Mouse (Mus musculus): Measurements from ENCODE around the gene Rhbdd2. TPM values are rescaled to one million over a fixed set of nuclear protein-coding genes. Genes with fewer than 3 reads are reported as not detected.
"Not testable (repeated sequence)": the region's sequence is repeated elsewhere in the genome, so short reads cannot be mapped to it uniquely, and the experiment has no call there.

Gene Rhbdd2
- 33.1 and 44.9 TPM in 2 replicates for polyA plus RNA-seq (2014; fragmentation: Nextera tagmentation; extraction: Ambion mirVana)

DNA sequence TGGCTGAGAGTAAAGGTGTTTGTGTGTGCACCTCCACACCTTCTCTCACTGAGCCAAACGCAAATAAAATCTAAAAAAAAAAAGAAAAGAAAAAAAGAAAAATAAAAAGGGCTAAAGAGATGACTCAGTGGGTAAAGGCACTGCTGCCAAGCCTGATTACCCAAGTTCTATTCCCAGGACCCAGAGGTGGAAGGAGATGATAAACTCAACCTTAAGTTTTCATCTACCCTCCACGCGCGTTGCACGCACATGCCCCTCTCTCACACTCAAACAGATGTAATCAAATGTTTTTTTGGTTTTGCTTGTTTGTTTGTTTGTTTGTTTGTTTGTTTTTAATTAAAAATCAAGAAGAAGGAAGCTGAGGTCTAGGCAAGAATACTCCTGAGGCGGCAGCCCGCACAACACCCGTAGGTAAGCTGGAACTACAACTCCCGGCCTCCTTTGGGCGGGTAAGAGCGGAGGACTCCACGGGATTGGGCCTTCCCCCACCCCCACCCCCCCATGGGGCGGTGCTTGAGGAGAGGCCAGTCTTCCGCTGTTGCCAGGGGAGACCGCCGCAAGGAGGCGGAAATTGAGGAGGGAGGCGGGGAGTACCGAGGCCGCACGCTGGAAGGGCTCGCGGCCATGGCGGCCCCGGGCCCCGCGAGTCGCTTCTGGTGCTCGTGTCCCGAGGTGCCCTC lies at the start of gene Rhbdd2:
TSS of gene Rhbdd2 (plus strand) at position 502 of the 680 bp plus-strand sequence.
- Histone ChIP-seq H3K27me3 (ENCODE audit: control insufficient read depth, insufficient read depth, low read length) (no peaks in the 10 kb centered on the region), H3K4me1 (ENCODE audit: control insufficient read depth, insufficient read depth, low read length) (peaks cover 5% of the 10 kb centered on the region; the same call in 1 of the 2 replicates), H3K36me3 (ENCODE audit: control insufficient read depth, insufficient read depth, low read length) (peaks cover 8% of the 10 kb centered on the region), H3K4me2 (peak within 1 kb of the TSS; percentile 77), H3K9me3 (replicated peaks; ENCODE audit: control insufficient read depth, low read length) (no peaks in the 10 kb centered on the region), H3K27ac (ENCODE audit: low read depth, low read length) (peak within 1 kb of the TSS; percentile 75), H3K4me3 (ENCODE audit: low read depth, low read length) (peak within 1 kb of the TSS; percentile 78), H3K9ac (ENCODE audit: low read depth, low read length) (peak within 1 kb of the TSS; percentile 78)
- 14% methylated on average over 30 of the region's 30 CpGs for WGBS (ENCODE audit: insufficient replicate concordance)
- peak; percentile 98 for ATAC-seq (replicated peaks; ENCODE audit: insufficient number of reproducible peaks, low FRiP score, low TSS enrichment)

DNA sequence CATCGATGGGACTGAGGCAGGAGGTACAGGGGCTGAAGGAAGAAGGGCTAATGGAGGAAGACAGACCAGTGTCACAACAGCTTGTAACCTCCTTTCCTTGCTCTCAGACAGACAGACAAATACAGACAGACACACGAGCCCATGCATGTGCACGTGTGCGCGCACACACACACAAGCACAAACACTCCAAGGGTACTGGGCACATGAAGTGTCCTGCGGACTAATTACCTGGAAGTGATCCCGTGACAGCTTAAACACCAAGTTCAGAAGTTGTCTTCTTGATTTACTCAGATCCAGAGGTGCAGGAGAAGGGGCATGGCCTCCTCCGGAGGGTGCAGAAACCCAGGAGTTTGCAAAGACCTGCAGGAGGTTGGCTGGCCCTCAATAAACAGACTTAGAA lies 46.7 kb upstream of the Rhbdd2 start:
- no peak overlapping the region for H3K27ac ChIP-seq (ENCODE audit: low read depth, low read length)
- H3K36me3 ChIP-seq (ENCODE audit: control insufficient read depth, insufficient read depth, low read length) = no peaks in the 10 kb centered on the region
- H3K4me1 ChIP-seq (ENCODE audit: control insufficient read depth, insufficient read depth, low read length) = no peaks in the 10 kb centered on the region
- H3K27me3 ChIP-seq (ENCODE audit: control insufficient read depth, insufficient read depth, low read length) = no peaks in the 10 kb centered on the region
- H3K9me3 ChIP-seq (replicated peaks; ENCODE audit: control insufficient read depth, low read length) = no peaks in the 10 kb centered on the region; the same call in 1 of the 2 replicates
- no peak overlapping the region for H3K9ac ChIP-seq (ENCODE audit: low read depth, low read length)
- WGBS (ENCODE audit: insufficient replicate concordance) = 89% methylated on average over 8 of the region's 8 CpGs
- H3K4me2 ChIP-seq = no peak overlapping the region
- ATAC-seq (replicated peaks; ENCODE audit: insufficient number of reproducible peaks, low FRiP score, low TSS enrichment) = no peak
- H3K4me3 ChIP-seq (ENCODE audit: low read depth, low read length) = no peak overlapping the region

DNA sequence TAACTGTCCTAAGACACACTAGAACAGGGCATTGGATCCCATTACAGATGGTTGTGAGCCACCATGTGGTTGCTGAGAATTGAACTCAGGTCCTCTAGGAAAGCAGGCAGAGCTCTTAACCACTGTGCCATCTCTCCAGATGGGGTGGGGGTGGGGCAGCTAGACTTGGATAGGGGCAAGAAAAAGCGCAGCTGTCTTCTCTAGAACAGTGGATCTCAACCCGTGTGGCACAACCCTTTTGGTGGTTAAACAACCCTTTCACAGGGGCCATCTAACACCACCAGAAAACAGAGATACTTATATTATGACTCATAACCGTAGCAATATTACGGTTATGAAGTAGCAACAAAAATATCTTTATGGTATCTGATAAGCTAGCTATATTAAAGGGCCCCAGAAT lies 44.7 kb upstream of the Rhbdd2 start:
- no peaks in the 10 kb centered on the region for H3K27me3 ChIP-seq (ENCODE audit: control insufficient read depth, insufficient read depth, low read length)
- H3K4me2 ChIP-seq = no peak overlapping the region
- 79% methylated on average over 4 of the region's 4 CpGs for WGBS (ENCODE audit: insufficient replicate concordance)
- H3K36me3 ChIP-seq (ENCODE audit: control insufficient read depth, insufficient read depth, low read length) = no peaks in the 10 kb centered on the region
- ATAC-seq (replicated peaks; ENCODE audit: insufficient number of reproducible peaks, low FRiP score, low TSS enrichment) = no peak
- no peak overlapping the region for H3K4me3 ChIP-seq (ENCODE audit: low read depth, low read length)
- H3K27ac ChIP-seq (ENCODE audit: low read depth, low read length) = no peak overlapping the region
- no peaks in the 10 kb centered on the region for H3K4me1 ChIP-seq (ENCODE audit: control insufficient read depth, insufficient read depth, low read length)
- no peaks in the 10 kb centered on the region; the same call in 1 of the 2 replicates for H3K9me3 ChIP-seq (replicated peaks; ENCODE audit: control insufficient read depth, low read length)
- no peak overlapping the region for H3K9ac ChIP-seq (ENCODE audit: low read depth, low read length)

DNA sequence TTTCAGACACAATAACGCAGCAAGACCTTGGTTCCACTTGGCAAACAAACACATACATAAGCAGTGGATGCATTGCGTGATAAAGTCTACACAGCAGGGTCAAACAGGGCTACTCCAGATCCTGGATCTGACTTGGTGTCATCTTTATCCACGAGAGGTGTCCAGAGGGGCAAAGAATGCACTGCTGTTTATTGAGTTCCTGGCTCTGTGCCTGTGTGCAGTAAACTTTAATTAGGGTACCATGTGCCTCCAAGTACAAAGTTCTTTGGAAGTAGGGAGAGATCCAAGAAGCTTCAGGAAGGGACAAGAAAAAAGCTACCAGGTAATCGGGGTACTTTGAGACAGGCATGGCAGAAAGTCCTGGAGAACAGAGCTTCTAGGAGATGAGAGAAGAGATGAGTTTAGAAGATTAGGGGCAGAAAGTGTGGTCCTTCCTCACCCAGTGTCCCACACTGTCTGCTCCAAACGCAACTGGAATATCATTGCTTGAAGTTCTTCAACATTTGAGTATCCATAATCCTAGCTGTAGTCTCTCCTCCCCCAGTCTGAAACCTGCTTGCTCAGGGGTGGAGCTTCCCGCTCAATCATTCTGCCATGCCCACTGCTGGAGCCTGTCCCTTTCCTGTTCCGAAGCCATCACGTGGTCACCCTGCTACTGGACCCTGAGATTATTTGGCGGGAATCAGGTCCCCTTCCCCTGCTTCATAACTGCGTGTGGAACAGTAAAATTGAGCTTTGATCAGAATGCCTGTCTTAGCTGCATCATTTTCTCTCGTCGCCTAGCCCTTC lies 42.2 kb upstream of the Rhbdd2 start:
- Histone ChIP-seq H3K4me3 (ENCODE audit: low read depth, low read length) (no peak overlapping the region), H3K36me3 (ENCODE audit: control insufficient read depth, insufficient read depth, low read length) (no peaks in the 10 kb centered on the region), H3K4me2 (no peak overlapping the region), H3K4me1 (ENCODE audit: control insufficient read depth, insufficient read depth, low read length) (no peaks in the 10 kb centered on the region), H3K9me3 (replicated peaks; ENCODE audit: control insufficient read depth, low read length) (no peaks in the 10 kb centered on the region; the same call in 1 of the 2 replicates), H3K9ac (ENCODE audit: low read depth, low read length) (no peak overlapping the region), H3K27me3 (ENCODE audit: control insufficient read depth, insufficient read depth, low read length) (no peaks in the 10 kb centered on the region), H3K27ac (ENCODE audit: low read depth, low read length) (no peak overlapping the region)
- WGBS (ENCODE audit: insufficient replicate concordance) = 68% methylated on average over 10 of the region's 12 CpGs
- ATAC-seq (replicated peaks; ENCODE audit: insufficient number of reproducible peaks, low FRiP score, low TSS enrichment) = no peak

DNA sequence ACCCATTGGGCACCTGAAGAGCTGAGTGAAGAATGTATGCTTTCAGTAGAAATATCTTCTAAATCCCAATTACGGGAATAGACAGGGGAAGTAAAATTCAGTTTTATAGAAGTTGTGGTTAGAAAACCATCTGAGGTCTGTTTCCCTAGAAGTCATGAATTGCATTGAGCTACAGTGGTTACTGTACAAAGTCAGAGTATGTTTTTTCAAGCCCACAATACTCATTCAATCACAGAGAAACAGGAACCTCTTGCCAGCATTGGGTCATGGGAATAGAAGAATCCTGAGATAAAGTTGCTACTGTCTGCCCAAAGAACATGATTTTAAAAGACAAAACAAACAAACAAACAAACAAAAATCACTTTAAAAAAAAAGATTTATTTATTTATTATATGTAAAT lies 27.8 kb upstream of the Rhbdd2 start:
- not testable (repeated sequence) for ATAC-seq (replicated peaks; ENCODE audit: insufficient number of reproducible peaks, low FRiP score, low TSS enrichment); H3K9me3 ChIP-seq (replicated peaks; ENCODE audit: control insufficient read depth, low read length); H3K4me3 ChIP-seq (ENCODE audit: low read depth, low read length); H3K27ac ChIP-seq (ENCODE audit: low read depth, low read length); H3K4me1 ChIP-seq (ENCODE audit: control insufficient read depth, insufficient read depth, low read length); H3K4me2 ChIP-seq; H3K36me3 ChIP-seq (ENCODE audit: control insufficient read depth, insufficient read depth, low read length); H3K9ac ChIP-seq (ENCODE audit: low read depth, low read length); H3K27me3 ChIP-seq (ENCODE audit: control insufficient read depth, insufficient read depth, low read length)
- no CpG with 5 or more reads among the region's 1 CpGs for WGBS (ENCODE audit: insufficient replicate concordance)

DNA sequence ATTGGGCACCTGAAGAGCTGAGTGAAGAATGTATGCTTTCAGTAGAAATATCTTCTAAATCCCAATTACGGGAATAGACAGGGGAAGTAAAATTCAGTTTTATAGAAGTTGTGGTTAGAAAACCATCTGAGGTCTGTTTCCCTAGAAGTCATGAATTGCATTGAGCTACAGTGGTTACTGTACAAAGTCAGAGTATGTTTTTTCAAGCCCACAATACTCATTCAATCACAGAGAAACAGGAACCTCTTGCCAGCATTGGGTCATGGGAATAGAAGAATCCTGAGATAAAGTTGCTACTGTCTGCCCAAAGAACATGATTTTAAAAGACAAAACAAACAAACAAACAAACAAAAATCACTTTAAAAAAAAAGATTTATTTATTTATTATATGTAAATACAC lies 25.7 kb upstream of the Rhbdd2 start:
- H3K27me3 ChIP-seq (ENCODE audit: control insufficient read depth, insufficient read depth, low read length); H3K4me3 ChIP-seq (ENCODE audit: low read depth, low read length); H3K9ac ChIP-seq (ENCODE audit: low read depth, low read length); ATAC-seq (replicated peaks; ENCODE audit: insufficient number of reproducible peaks, low FRiP score, low TSS enrichment); H3K4me2 ChIP-seq; H3K27ac ChIP-seq (ENCODE audit: low read depth, low read length); H3K36me3 ChIP-seq (ENCODE audit: control insufficient read depth, insufficient read depth, low read length); H3K9me3 ChIP-seq (replicated peaks; ENCODE audit: control insufficient read depth, low read length); H3K4me1 ChIP-seq (ENCODE audit: control insufficient read depth, insufficient read depth, low read length): not testable (repeated sequence)
- no CpG with 5 or more reads among the region's 1 CpGs for WGBS (ENCODE audit: insufficient replicate concordance)

DNA sequence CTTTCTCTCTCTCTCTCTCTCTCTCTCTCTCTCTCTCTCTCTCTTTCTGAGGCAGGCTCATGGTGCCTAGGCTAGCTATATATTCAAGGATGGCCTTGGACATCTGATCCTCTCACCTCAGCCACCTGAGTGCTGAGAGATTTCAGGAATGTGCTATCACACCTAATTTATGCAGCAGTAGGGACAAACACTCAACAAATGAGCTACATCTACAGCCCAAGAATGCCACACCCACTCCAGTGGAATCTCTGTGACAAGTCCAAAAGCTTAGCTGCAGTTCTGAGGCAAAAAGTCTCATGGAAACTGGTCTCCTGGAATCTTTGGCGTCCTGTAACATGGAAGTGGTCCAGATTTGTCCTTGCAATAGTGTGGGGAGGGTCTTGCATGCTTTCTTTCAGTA lies 24.8 kb upstream of the Rhbdd2 start:
- Histone ChIP-seq H3K27ac (ENCODE audit: low read depth, low read length) (no peak overlapping the region), H3K4me2 (no peak overlapping the region), H3K9ac (ENCODE audit: low read depth, low read length) (no peak overlapping the region), H3K27me3 (ENCODE audit: control insufficient read depth, insufficient read depth, low read length) (no peaks in the 10 kb centered on the region), H3K4me3 (ENCODE audit: low read depth, low read length) (no peak overlapping the region), H3K36me3 (ENCODE audit: control insufficient read depth, insufficient read depth, low read length) (no peaks in the 10 kb centered on the region), H3K9me3 (replicated peaks; ENCODE audit: control insufficient read depth, low read length) (no peaks in the 10 kb centered on the region; the same call in 1 of the 2 replicates), H3K4me1 (ENCODE audit: control insufficient read depth, insufficient read depth, low read length) (no peaks in the 10 kb centered on the region)
- no peak for ATAC-seq (replicated peaks; ENCODE audit: insufficient number of reproducible peaks, low FRiP score, low TSS enrichment)
- WGBS (ENCODE audit: insufficient replicate concordance) = 24% methylated on average over 1 of the region's 1 CpGs

DNA sequence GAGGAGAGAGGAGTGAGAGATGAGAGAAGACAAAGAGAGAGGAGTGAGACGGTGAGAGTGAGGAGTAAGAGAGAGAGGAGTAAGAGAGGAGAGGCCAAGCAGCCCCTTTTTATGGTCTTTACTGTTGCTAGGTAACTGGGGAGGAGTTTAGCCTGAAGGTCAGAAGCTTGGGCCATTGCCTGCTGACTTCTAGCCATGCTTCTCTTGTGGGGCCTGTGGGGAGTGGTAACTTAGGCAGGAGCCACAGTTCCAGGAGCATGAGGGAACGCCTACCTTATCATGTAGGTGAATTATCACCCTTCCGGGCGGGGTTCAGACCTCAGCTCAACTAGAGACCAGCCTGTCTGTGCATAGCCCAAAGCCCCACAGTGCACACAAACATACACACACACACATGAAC lies 22.6 kb upstream of the Rhbdd2 start:
- 65% methylated on average over 4 of the region's 4 CpGs for WGBS (ENCODE audit: insufficient replicate concordance)
- no peak overlapping the region for H3K4me3 ChIP-seq (ENCODE audit: low read depth, low read length)
- no peaks in the 10 kb centered on the region for H3K4me1 ChIP-seq (ENCODE audit: control insufficient read depth, insufficient read depth, low read length)
- H3K36me3 ChIP-seq (ENCODE audit: control insufficient read depth, insufficient read depth, low read length) = no peaks in the 10 kb centered on the region
- H3K9ac ChIP-seq (ENCODE audit: low read depth, low read length) = no peak overlapping the region
- no peak overlapping the region for H3K4me2 ChIP-seq
- no peaks in the 10 kb centered on the region; the same call in 1 of the 2 replicates for H3K9me3 ChIP-seq (replicated peaks; ENCODE audit: control insufficient read depth, low read length)
- no peak overlapping the region for H3K27ac ChIP-seq (ENCODE audit: low read depth, low read length)
- H3K27me3 ChIP-seq (ENCODE audit: control insufficient read depth, insufficient read depth, low read length) = no peaks in the 10 kb centered on the region
- ATAC-seq (replicated peaks; ENCODE audit: insufficient number of reproducible peaks, low FRiP score, low TSS enrichment) = no peak

Measured in heart, embryonic 11.5 days (tissue).